Mouse (Mus musculus): ENCODE results near the gene Polr3h. TPM values are rescaled to one million over a fixed set of nuclear protein-coding genes. Genes with fewer than 3 reads are reported as not detected.
A peak's percentile ranks its signal among the peaks of the same experiment; 100 is the strongest.

The Polr3h gene
- total RNA-seq, 2 experiments from 2014 or later, result 3.9 to 5.5 TPM

DNA sequence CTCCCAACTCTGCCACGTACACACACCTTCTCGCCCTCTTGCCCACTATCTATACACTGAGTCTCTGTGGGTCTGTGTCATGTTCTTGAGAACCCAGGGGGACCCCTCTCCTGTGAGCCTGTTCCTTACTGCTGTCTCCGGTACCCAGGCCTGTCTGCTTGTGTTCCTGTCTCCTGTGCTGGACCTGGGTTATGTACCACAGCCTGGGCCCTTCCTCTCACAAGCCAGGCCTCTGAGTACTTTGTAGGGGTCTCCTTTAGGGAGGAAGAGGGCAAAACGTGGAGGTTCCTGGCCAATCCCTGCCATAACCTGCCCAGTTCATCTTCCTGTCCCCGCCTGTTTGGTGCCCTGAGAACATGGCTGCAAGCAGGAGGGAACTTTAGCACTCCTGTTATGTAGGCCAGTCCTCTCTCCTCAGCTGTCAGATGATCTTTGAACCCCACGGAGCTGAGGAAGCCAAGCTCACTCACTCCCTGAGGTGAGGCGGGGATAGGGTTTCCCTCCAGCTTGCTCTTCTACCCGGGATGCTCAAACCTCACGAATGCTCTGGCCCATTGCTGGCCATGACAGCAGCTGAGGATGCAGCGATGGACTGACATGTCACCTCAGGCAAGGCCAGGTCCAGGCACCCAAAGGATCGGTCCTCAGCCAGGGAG lies 23.6 kb upstream of the Polr3h start:
- no peak for ATAC-seq (ENCODE audit: poor library complexity, severe bottlenecking)

DNA sequence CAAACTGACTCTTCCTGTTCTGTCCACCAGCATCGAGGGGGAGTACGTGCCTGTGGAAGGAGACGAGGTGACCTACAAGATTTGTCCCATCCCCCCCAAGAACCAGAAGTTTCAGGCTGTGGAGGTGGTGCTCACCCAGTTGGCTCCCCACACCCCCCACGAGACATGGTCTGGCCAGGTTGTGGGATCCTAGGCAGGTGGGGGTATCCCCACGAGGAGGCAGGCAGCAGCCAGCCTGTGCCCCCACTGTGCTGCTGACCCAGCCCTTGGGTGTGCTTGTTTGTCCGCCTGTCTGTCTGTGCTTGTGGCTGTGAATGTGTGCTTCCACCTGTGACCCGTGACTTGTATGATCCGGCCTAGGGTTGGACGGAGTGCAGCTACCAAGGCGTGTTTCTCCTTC lies 23.0 kb upstream of the Polr3h start:
- no peak for ATAC-seq (ENCODE audit: poor library complexity, severe bottlenecking)

DNA sequence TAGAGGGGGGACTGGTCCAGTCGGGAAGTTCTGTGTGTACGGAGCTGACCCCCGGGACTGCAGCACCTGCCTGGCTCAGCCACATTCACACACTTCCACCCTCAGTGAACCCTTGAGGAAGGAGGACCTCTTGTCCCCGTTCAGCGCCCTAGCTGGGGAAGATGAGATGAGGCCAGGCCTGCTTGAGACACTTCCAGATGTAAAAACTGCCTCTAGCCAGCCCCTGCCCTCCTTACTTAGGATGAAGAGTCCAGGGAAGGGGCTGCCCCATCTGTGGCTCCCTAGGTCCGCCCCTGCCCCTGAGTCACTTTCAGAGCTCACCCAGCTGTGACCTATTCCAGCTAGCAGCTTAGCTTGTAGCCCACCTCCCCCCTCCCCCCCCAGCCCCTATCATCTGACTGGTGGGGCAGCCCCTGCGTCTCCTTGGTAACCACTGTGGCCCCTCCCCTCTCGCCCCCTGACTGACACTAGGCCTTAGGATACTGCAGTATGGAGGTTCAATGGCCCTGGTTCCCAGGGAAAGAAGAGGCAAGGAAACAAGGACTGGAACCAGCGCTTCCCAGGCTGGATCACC lies 17.2 kb upstream of the Polr3h start:
- no peak for ATAC-seq (ENCODE audit: poor library complexity, severe bottlenecking)

DNA sequence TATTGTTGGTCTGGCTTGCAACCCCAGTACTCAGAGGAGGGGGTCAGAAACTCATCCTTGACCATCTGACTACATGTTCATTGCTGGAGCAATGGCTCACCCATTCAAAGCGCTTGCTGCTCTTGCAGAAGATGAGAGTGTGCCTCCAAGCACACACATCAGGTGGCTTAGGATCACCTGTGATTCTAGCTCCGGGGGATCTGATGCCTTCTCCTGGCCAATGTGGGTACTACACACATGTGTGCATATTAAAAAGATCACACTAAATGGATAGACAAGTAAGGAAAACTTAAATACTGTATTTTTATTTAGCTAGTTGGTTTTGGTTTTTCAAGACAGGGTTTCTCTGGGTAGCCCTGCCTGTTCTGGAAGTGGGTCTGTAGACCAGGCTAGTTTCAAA lies 15.0 kb upstream of the Polr3h start:
- no peak for ATAC-seq (ENCODE audit: poor library complexity, severe bottlenecking)

DNA sequence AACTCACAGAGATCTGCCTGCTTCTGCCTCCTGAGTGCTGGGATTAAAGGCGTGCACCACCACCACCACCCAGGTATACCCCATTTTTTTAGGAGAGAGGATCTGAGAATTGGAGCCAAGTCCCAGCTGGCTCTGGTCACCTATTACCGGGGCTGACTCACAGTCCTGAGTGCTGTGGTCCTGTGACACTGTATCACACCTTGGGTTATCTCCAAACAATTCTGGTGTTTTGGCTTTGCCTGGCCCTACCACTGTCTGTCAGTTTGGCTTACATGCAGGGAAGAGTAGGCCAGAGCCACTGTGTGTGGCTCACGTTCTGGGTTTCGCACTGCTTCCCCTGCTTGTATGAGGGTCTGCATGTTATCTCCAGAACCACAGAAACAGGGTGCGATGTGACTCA lies 14.2 kb upstream of the Polr3h start:
- no peak for ATAC-seq (ENCODE audit: poor library complexity, severe bottlenecking)

DNA sequence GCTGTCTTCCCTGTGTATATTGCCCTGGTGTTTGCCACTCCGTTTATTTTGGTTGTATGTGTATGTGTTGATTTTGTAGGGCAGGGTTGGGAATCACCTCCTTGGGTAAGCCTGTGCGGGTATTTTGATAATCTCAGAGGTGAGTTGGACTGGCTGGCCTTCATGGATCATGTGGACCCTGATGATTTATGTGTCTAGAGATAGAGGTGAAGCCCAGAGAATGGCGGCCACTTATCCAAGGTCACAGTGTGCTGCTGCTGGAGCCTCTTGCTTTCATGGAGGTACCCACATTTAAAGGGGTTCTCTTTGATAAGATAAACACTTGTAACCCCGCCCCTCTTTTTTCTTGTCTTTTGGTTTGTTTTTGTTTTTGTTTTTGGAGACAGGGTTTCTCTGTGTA lies 13.7 kb upstream of the Polr3h start:
- no peak for ATAC-seq (ENCODE audit: poor library complexity, severe bottlenecking)

DNA sequence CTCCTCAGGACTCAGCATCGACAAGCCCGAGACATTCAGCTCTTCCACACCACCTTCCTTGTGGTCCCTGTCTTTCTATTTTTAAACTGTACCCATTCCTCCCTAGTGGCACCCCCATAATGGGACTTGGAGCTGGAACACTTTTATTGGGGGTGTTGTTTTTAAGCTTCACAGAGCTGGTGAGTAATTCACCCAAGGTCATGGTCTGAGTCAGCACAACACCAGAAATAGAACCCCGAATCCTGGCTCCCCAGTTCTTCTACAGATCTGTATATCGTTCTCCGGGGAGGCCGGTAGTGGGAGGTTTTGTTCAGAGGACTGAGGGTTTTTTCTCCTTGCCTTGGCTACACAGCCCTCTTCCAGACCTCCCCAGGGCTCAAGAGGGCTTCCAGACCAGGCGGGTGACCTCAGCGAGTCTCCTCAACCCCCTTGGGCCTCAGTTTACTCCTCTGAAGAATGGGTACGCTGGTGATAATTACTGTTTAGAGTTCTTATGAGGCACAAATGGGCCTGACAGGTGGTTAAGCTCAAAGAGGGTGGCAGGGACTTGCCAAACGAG lies 13.2 kb upstream of the Polr3h start:
- no peak for ATAC-seq (ENCODE audit: poor library complexity, severe bottlenecking)

DNA sequence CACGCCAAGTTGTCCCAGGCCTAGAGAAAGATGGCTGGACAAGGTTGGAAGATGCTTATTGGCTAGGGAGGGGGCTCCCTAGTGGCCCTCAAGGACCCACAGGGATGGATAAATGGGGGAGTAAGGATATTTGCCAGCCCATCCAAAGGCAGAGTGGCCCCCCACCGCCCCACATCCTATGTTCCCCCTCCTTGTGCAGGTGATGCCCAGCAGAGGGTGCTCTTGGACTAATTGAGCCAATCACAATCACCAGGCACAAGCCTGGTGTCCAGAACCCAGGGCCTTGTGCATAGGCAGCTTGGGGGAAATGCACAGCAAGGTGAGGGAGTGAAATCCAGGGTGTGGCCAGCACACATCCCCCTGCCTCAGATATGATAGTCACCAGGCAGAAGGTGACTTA lies 12.2 kb upstream of the Polr3h start:
- ATAC-seq (ENCODE audit: poor library complexity, severe bottlenecking), result peak; percentile 57; the same call in 1 of the 2 replicates

DNA sequence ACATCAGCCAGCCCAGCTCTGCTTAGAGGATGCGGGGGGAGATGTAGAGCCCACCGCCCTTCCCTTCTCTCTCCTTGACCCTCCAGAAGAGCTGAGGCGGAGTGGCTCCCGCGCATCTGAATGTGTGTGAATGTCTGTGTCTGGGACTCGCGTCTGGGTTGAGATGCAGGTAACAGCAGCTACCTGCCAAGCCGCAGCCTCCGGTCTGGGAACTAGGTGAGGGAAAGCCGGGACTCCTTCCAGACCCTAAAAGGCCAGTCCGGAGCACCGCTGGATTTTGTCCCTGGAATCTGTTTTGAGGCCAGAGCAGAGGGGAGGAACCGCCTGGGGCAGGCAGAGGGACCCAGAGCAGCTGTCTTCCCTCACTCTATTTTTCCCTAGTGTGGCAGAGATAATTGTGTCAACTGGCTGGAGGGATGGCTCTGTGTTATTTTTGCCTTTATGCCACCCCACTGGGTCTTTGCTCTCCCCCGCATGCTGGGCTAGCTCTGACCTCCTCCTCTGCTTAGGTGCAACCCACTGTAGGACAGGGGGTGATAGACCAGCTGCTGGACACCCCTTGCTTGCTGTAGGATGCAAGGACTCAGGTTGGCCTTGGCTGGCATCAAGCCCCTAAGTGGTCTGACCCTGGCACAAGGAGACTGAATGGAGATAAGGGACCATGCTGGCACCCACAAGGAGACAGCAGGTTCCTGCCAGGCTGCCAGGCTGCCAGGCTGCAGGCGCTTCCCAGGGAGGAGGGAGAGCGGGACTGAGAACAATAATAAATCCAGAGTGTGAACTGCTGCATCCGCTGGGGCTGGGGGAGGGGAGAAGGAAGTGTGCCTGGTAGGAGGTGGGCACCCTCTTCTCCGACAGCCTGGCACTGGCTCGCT lies 11.3 kb upstream of the Polr3h start:
- no peak for ATAC-seq (ENCODE audit: poor library complexity, severe bottlenecking)

DNA sequence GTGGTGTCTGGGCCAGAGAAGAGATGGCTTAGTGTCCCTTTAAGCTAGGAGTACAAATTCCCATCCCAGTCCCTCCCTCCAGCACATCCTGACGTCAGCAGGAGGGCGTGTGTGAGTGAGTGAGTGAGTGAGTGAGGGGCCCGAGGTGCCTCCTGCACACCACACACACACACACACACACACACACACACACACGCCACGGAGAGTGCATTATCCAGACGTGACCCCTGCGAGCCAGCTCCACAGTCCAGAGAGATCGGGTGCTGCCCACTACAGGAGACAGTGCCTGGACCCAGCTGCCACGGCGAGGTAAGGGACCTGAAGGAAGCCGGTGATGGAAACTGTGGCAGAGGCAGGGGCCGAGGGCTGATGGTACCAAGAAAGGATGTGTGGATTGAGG lies 10.6 kb upstream of the Polr3h start, which contains the start of gene Csdc2:
TSS of gene Csdc2 (plus strand) at position 81 of the 400 bp plus-strand sequence.
- ATAC-seq (ENCODE audit: poor library complexity, severe bottlenecking), result no peak

DNA sequence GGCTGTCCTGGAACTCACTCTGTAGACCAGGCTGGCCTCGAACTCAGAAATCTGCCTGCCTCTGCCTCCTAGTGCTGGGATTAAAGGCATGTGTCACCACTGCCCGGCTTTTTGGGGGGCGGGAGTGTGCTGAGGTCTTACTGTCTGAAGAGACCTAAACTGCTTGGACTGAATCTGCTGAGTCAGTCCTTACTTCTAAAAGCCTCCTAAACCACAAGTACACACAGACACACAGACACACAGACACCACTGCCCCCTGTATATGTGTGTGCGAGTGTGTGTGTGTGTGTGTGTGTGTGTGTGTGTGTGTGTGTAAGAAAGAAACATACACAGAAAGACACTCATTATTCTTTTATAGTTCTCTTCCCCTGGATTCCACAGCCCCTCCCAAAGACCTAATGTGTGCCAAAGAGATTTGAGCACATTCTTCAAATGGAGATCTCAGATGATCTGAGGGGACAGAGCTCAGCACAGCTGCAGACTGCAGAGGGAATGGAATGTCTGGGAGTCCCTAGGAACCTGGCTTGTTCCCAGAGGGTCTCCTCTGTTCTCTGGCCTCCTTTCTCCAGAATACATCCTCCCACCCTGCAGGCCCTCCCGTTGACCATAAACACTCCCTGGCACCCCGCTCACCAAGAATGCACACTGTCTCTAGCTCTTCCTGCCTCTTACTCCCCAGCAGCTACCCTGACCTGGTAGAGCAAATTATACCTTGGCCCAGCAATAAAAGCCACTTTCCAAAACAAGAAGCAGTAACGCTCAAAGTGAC lies 10.0 kb upstream of the Polr3h start:
- no peak for ATAC-seq (ENCODE audit: poor library complexity, severe bottlenecking)

DNA sequence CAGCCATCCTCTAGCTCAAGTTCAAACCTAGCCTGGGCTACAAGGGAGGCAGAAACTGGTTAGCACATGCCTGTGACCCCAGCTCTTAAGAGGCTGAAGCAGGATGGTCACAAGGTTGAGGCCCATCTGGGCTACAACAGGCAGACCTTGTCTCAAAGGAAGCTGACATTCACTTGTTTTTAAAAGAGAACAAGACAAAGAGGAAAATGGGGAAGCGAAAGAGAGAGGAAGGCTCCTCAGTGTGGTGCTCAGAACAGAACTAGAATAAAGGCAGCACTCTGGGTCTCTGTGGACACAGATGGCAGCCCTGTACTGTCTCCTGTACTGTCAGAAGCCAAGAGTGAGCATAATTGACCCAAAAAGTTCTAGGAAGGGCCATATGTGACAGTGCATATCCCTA lies 7.9 kb upstream of the Polr3h start:
- peak; percentile 66 for ATAC-seq (ENCODE audit: poor library complexity, severe bottlenecking)

DNA sequence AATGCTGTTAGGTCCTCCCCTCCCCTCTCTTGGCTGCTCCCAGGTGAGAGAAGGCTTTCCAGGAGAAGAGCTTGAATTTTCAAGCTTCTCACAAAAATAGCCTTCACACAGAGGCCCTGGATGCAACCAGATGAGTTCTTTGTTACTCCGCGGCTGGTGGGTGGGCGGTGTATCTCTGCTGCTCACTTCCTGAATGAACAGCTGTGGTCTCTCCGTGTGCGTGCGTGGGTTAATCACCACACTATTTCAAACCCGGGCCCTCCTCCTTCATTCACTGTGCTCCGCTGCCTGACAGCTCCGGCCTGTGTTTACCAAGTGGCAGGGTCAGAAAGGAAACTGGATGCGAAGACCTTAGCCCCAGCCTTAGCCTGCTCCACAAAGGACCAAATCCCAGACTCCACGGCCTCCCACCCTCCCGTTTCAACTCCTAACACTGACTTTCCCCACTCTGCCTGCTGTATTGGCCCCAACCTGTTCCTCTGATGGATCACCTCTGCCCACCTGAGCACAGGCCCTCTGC lies 7.0 kb upstream of the Polr3h start:
- ATAC-seq (ENCODE audit: poor library complexity, severe bottlenecking), result peak; percentile 49; the same call in 1 of the 2 replicates

DNA sequence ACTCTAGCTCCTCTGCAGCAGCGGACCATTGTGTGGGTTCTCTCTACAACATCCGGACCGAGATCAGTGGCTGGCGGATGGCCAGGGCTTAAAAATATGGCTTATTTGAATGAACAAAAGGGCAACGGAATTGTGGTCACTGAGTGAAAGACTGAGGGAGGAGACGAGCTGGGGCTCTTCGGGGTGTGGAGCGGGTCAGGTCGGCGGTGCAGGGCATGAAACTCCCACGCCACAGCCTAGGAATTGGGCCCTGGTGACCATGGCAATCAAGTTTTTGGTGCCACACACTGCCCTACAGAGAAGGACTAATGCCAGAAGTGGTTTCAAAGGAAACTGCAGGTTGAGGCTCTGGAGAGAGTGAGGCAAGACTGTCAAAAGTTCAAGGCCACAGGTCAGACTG lies 2.2 kb upstream of the Polr3h start:
- no peak for ATAC-seq (ENCODE audit: poor library complexity, severe bottlenecking)

DNA sequence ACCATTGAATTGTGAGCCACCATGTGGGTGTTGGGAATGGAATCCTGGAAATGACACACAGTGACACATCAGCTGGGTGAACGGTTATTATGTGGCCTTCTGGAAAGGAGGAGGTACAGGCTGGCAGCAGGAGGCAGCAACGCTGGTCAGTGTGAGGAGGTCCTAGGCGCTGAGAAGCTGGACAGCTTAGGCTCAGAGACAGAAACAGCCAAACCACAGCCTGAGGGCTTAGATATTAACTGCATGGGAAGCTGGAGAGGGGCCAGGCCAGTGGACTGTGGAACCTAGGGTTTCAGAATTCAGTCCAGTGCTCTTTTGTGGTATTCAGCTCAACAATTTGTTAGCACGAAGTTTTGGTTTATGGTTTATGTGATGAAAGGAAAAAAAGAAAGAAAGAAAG lies 1.7 kb upstream of the Polr3h start:
- no peak for ATAC-seq (ENCODE audit: poor library complexity, severe bottlenecking)

DNA sequence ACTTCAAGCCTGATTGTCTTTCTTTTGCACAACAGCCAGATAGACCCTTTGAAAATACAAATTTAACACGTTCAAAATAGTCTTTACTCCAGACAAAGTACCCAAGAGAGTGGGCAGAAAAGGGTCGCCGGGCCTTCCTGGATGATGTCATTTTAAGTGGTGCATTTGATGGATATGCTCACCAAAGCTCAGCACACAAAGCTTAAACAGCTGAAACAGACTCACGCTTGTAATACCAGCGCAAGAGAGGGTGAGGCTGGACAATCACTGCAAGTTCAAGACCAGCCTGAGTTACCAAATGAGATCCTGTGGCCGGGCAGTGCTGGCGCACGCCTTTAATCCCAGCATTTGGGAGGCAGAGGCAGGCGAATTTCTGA lies 394 bp upstream of the Polr3h start:
- no peak for ATAC-seq (ENCODE audit: poor library complexity, severe bottlenecking)

DNA sequence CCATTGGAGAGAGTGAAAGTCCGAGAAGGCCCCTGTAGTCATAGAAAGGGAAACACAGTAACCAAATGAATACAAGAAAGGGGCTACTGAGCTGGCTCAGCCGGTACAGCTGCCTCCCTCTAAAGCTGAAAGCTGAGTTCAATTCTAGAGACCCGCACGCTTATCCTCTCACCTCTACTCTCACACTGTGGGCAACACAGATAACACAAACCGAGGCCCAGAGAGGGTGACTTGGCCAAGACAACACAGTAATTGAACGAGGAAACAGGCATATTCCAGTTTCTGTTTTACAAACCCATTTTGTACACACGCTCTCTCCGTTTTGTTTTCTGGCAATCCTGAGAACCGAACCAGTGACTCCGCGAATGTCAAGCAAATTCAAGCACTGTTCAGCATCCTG lies 1.1 kb downstream of the Polr3h start:
- no peak for ATAC-seq (ENCODE audit: poor library complexity, severe bottlenecking)

DNA sequence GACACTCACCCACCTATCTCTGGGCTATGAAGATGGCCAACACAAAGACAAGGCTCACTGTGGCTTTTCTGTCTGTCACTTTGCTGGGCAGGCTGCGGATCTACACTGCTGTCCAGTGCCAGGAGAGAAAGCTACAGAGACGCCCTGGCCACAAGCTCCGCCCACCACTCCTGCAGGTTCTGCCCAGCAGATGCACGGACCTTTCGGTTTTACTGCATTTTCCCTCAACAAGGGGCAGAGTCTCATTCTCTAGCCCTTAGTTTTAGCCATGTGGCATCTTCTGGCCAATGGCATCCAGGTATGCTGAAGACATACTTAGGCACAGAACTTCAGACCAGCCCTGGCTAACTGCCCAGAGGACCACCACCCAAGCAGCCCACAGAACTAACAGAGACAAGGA lies 4.8 kb downstream of the Polr3h start:
- ATAC-seq (ENCODE audit: poor library complexity, severe bottlenecking), result no peak

DNA sequence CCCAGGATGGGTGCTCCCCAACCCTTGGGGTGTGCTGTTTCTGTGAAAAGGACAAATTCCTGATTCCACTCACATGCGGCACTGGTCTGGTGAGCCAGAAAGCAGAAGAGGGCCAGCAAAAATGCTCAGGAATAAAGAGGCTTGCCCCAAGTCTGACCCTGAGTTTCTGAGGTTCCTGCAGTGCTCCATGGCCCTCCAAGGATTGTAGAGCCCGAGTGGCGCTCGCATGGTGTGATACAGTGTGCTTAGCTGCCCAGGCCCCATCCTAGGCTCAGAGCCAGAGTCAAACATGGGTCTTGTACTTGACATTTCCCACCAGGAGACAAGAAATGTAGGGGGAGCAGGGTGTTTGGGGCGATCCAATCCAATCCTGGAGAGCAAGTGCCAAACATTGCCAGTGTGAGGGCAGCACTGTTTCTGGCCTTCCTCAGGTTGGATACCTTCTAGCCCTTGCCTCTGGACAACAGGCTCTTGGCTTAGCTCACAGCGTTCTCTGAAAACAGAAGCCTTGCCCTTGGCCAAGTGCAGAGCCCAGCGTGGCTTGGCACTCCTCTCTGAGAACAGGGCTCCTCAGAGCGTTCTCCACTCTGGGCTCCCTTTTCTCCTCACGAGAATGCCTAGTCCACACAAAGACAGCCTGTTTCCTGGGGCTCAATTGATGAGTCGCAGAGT lies 5.4 kb downstream of the Polr3h start:
- ATAC-seq (ENCODE audit: poor library complexity, severe bottlenecking), result no peak

DNA sequence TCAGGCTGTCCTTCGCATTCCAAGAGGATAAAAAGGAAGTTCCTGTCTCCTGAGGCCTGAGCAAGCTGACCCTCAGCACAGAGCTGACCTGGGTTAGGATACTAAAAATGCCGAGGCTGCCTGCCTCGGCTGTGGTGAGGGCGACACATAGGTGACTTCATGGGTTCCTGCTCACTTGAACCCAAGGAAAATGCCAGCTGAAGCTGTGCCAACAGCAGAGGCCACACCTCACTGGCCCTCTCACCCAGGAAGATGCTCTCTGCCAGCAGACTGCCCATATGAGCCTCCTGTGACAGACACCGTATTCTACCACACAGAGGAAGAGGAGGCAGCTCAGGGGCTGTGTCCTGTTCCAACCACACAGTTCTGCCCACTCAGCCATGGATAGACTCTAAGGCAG lies 7.0 kb downstream of the Polr3h start:
- no peak for ATAC-seq (ENCODE audit: poor library complexity, severe bottlenecking)
